Mouse (Mus musculus): Measurements from ENCODE around the gene Nebl. TPM values are rescaled to one million over a fixed set of nuclear protein-coding genes. Genes with fewer than 3 reads are reported as not detected.

Nebl gene
- polyA plus RNA-seq, 1 experiment, result 1.2 TPM

DNA sequence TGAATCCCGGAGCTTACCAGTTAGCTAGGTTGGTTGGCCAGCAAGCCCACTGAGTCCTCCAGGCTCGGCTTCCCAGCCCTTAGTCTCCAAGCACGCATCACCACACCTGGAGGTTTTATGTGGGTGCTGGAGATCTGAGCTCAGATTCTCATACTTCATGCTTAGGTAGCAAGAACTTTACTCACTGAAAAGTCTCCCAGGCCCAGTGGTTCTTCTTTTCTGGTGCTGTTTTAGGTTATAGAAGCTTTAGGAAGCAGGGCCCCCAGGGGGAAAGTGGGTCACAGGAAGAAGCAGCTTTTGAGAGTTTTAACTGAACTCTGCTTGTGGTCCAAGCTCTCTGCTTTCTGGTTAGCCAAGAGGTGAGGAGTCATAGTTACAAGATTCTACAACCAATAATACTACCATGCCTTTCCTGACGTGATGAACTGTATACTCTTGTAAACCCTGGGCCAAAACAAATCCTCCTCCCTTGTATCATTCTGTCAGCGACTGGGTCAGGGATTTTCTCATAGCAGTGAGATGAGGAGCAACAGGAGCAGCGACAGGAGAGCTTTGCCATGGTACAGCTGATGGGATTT is 366.2 kb downstream of the Nebl start:
- Histone ChIP-seq H3K27me3 (ENCODE audit: control insufficient read depth, insufficient read depth, low read length, poor library complexity, severe bottlenecking) (no peaks in the 10 kb centered on the region), H3K4me1 (ENCODE audit: control insufficient read depth, insufficient read depth, low read length) (no peaks in the 10 kb centered on the region), H3K9ac (ENCODE audit: low read depth, poor library complexity, severe bottlenecking) (no peak overlapping the region), H3K9me3 (replicated peaks; ENCODE audit: control insufficient read depth, insufficient read depth, low read length, poor library complexity, severe bottlenecking) (no peaks in the 10 kb centered on the region), H3K4me3 (ENCODE audit: low read depth, low read length) (no peak overlapping the region), H3K36me3 (ENCODE audit: control insufficient read depth, insufficient read depth, low read length, poor library complexity, severe bottlenecking) (no peaks in the 10 kb centered on the region), H3K27ac (ENCODE audit: insufficient read depth, low read length) (no peak overlapping the region)
- TF ChIP-seq CTCF (IDR thresholded peaks at IDR 0.05; ENCODE audit: low read depth, low read length), result no peak
- TF ChIP-seq EP300 (IDR thresholded peaks at IDR 0.05; ENCODE audit: insufficient read depth, low read depth, low read length), result no peak
- no peak for TF ChIP-seq POLR2A (IDR thresholded peaks at IDR 0.05; ENCODE audit: insufficient read depth, low read length)

DNA sequence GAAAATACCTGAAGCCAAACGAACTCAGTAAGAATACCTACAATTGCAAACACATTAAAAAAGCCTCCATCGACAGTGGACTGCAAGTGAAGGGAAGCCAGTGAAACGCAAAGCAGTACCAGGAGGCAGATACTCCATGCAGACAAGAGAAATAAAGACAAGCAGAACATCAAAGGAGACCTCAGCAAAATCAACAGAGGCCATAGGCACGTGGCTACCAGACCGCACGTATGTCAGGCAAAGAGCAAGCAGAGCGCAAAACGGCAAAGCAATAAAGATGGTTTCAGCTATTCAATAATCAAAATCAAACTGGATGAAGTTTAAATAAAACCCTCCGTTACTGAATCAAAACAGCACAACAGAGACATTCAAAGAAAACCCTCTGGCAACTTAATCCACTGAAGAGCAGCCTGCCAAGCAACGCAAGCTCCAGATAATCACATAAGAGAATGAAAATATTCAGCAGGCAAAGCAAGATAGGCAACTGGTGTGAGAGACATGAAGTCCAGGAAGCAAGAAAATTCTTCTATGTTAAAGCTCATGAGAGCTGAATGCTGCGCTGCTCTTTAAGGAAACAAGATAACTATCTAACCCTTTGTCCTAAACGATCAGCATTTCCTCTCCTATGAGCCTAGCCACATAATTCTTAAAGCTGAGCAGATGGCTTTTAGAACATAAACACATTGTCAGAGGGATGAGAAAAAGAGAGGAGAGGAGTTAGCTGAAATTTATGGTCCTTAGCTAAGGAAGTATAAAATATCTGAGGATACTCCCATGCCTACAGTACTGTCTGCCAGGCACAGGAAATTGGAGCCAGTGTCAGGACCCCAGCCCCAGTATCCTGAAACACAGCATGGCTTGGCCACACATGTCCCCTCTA is 367.7 kb downstream of the Nebl start:
- Histone ChIP-seq H3K36me3 (ENCODE audit: control insufficient read depth, insufficient read depth, low read length, poor library complexity, severe bottlenecking) (no peaks in the 10 kb centered on the region), H3K9me3 (replicated peaks; ENCODE audit: control insufficient read depth, insufficient read depth, low read length, poor library complexity, severe bottlenecking) (no peaks in the 10 kb centered on the region), H3K4me1 (ENCODE audit: control insufficient read depth, insufficient read depth, low read length) (no peaks in the 10 kb centered on the region), H3K4me3 (ENCODE audit: low read depth, low read length) (no peak overlapping the region), H3K9ac (ENCODE audit: low read depth, poor library complexity, severe bottlenecking) (no peak overlapping the region), H3K27ac (ENCODE audit: insufficient read depth, low read length) (no peak overlapping the region), H3K27me3 (ENCODE audit: control insufficient read depth, insufficient read depth, low read length, poor library complexity, severe bottlenecking) (no peaks in the 10 kb centered on the region)
- TF ChIP-seq CTCF (IDR thresholded peaks at IDR 0.05; ENCODE audit: low read depth, low read length), result no peak
- no peak for TF ChIP-seq POLR2A (IDR thresholded peaks at IDR 0.05; ENCODE audit: insufficient read depth, low read length)
- no peak for TF ChIP-seq EP300 (IDR thresholded peaks at IDR 0.05; ENCODE audit: insufficient read depth, low read depth, low read length)

DNA sequence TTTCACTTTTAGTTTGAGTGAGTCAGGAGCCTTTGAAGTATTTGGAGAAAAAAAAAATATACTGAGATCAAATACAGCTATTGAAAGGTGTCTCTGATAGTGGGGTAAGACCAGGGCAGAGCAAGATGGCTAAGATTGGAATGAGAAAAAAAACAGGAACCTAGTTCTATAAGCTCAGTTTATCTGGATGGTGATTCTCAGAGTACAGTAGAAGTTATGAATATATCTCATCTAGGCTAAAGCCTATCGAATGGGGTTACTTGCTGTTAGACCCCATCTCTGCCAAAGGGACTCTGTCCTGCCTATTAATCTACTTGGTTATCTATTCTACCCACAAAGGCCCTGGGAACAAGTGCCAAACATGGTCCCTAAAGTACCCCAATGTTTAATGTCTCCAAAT is 369.1 kb downstream of the Nebl start:
- Histone ChIP-seq H3K36me3 (ENCODE audit: control insufficient read depth, insufficient read depth, low read length, poor library complexity, severe bottlenecking) (no peaks in the 10 kb centered on the region), H3K9ac (ENCODE audit: low read depth, poor library complexity, severe bottlenecking) (no peak overlapping the region), H3K4me1 (ENCODE audit: control insufficient read depth, insufficient read depth, low read length) (no peaks in the 10 kb centered on the region), H3K27me3 (ENCODE audit: control insufficient read depth, insufficient read depth, low read length, poor library complexity, severe bottlenecking) (no peaks in the 10 kb centered on the region), H3K9me3 (replicated peaks; ENCODE audit: control insufficient read depth, insufficient read depth, low read length, poor library complexity, severe bottlenecking) (no peaks in the 10 kb centered on the region), H3K4me3 (ENCODE audit: low read depth, low read length) (no peak overlapping the region), H3K27ac (ENCODE audit: insufficient read depth, low read length) (no peak overlapping the region)
- TF ChIP-seq EP300 (IDR thresholded peaks at IDR 0.05; ENCODE audit: insufficient read depth, low read depth, low read length) (no peak), CTCF (IDR thresholded peaks at IDR 0.05; ENCODE audit: low read depth, low read length) (no peak), POLR2A (IDR thresholded peaks at IDR 0.05; ENCODE audit: insufficient read depth, low read length) (no peak)

GRCm38 (mm10) chr2:17344643-17345042 is 386.6 kb downstream of the Nebl start:
- TF ChIP-seq POLR2A (IDR thresholded peaks at IDR 0.05; ENCODE audit: insufficient read depth, low read length) (no peak), CTCF (IDR thresholded peaks at IDR 0.05; ENCODE audit: low read depth, low read length) (no peak), EP300 (IDR thresholded peaks at IDR 0.05; ENCODE audit: insufficient read depth, low read depth, low read length) (no peak)
- no peaks in the 10 kb centered on the region for H3K4me1 ChIP-seq (ENCODE audit: control insufficient read depth, insufficient read depth, low read length)
- no peak overlapping the region for H3K4me3 ChIP-seq (ENCODE audit: low read depth, low read length)
- no peak overlapping the region for H3K9ac ChIP-seq (ENCODE audit: low read depth, poor library complexity, severe bottlenecking)
- H3K9me3 ChIP-seq (replicated peaks; ENCODE audit: control insufficient read depth, insufficient read depth, low read length, poor library complexity, severe bottlenecking), result no peaks in the 10 kb centered on the region
- H3K27ac ChIP-seq (ENCODE audit: insufficient read depth, low read length), result no peak overlapping the region
- no peaks in the 10 kb centered on the region for H3K36me3 ChIP-seq (ENCODE audit: control insufficient read depth, insufficient read depth, low read length, poor library complexity, severe bottlenecking)
- no peaks in the 10 kb centered on the region for H3K27me3 ChIP-seq (ENCODE audit: control insufficient read depth, insufficient read depth, low read length, poor library complexity, severe bottlenecking)

- Histone ChIP-seq H3K27me3 (ENCODE audit: control insufficient read depth, insufficient read depth, low read length, poor library complexity, severe bottlenecking) (no peaks in the 10 kb centered on the region), H3K27ac (ENCODE audit: insufficient read depth, low read length) (no peak overlapping the region), H3K36me3 (ENCODE audit: control insufficient read depth, insufficient read depth, low read length, poor library complexity, severe bottlenecking) (no peaks in the 10 kb centered on the region), H3K9me3 (replicated peaks; ENCODE audit: control insufficient read depth, insufficient read depth, low read length, poor library complexity, severe bottlenecking) (no peaks in the 10 kb centered on the region), H3K4me1 (ENCODE audit: control insufficient read depth, insufficient read depth, low read length) (no peaks in the 10 kb centered on the region), H3K4me3 (ENCODE audit: low read depth, low read length) (no peak overlapping the region), H3K9ac (ENCODE audit: low read depth, poor library complexity, severe bottlenecking) (no peak overlapping the region)
- no peak for TF ChIP-seq POLR2A (IDR thresholded peaks at IDR 0.05; ENCODE audit: insufficient read depth, low read length)
- TF ChIP-seq EP300 (IDR thresholded peaks at IDR 0.05; ENCODE audit: insufficient read depth, low read depth, low read length), result no peak
- no peak for TF ChIP-seq CTCF (IDR thresholded peaks at IDR 0.05; ENCODE audit: low read depth, low read length)
These were observed 395.8 kb downstream of the Nebl start for GRCm38 (mm10) chr2:17335451-17335850.

- no peaks in the 10 kb centered on the region for H3K4me1 ChIP-seq (ENCODE audit: control insufficient read depth, insufficient read depth, low read length)
- H3K36me3 ChIP-seq (ENCODE audit: control insufficient read depth, insufficient read depth, low read length, poor library complexity, severe bottlenecking), result no peaks in the 10 kb centered on the region
- no peak overlapping the region for H3K27ac ChIP-seq (ENCODE audit: insufficient read depth, low read length)
- no peak overlapping the region for H3K4me3 ChIP-seq (ENCODE audit: low read depth, low read length)
- no peaks in the 10 kb centered on the region for H3K9me3 ChIP-seq (replicated peaks; ENCODE audit: control insufficient read depth, insufficient read depth, low read length, poor library complexity, severe bottlenecking)
- H3K27me3 ChIP-seq (ENCODE audit: control insufficient read depth, insufficient read depth, low read length, poor library complexity, severe bottlenecking), result no peaks in the 10 kb centered on the region
- TF ChIP-seq POLR2A (IDR thresholded peaks at IDR 0.05; ENCODE audit: insufficient read depth, low read length), result no peak
- TF ChIP-seq EP300 (IDR thresholded peaks at IDR 0.05; ENCODE audit: insufficient read depth, low read depth, low read length), result no peak
- no peak for TF ChIP-seq CTCF (IDR thresholded peaks at IDR 0.05; ENCODE audit: low read depth, low read length)
- H3K9ac ChIP-seq (ENCODE audit: low read depth, poor library complexity, severe bottlenecking), result no peak overlapping the region
These were observed 404.7 kb downstream of the Nebl start for GRCm38 (mm10) chr2:17326590-17326989.
